Mouse (Mus musculus) liver, embryonic 14.5 days (tissue): Measurements from ENCODE around the gene Pcsk5.

Experiments used
- CTCF ChIP-seq: IDR thresholded peaks from 2 replicates; pipeline ENCODE4 v1.5.1; 2016; ENCODE audit warnings: antibody characterized with exemption, low read depth, control low read depth
- EP300 ChIP-seq: IDR thresholded peaks from 2 replicates; pipeline ENCODE4 v1.6.1; 2016; ENCODE audit warnings: antibody characterized with exemption, low read depth

DNA sequence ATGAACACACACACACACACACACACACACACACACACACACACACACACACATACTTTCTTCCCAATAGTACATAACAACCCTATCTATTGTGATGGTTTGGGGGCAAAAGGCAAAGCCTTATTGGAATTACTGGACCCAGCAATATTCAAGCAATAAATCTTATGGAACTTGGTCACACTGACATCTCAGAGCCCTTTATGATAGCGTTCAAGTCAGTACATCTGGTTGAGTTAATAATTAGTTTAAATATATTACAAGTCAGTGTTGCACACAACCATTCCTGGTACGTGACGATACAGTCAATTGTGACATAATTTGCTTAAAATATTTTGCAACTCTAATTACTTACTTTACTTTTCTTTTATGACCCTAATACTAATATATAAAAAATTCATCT is 22.4 kb downstream of the Pcsk5 start:
- TF ChIP-seq CTCF (no peak), EP300 (no peak)
